Mouse (Mus musculus) heart, postnatal 0 days (tissue): ENCODE measurements around the gene Myo9b. TPM values are rescaled to one million over a fixed set of nuclear protein-coding genes. Genes with fewer than 3 reads are reported as not detected.

ENCODE experiments used
- ATAC-seq: fragments of 200-750 bp; cut with Nextera tagmentation; 2 replicates; pipeline ENCODE4 v1.8.0; 2017; ENCODE audit warnings: low read depth, moderate number of reproducible peaks, moderate library complexity; ENCODE audit not compliant: insufficient read depth
- DNase-seq: peaks from one replicate; pipeline ENCODE4 v3.0.0-alpha.2; 2016; ENCODE audit warnings: low spot score
- H3K27ac ChIP-seq: fragments of 300-500 bp; sonication (generic); 2 replicates; pipeline ENCODE4 v1.5.1; 2014; ENCODE audit warnings: low read depth, mild to moderate bottlenecking
- H3K27me3 ChIP-seq: fragments of 300-500 bp; sonication (generic); 2 replicates; pipeline ENCODE4 v1.6.1; 2014; ENCODE audit warnings: low read length, mixed read lengths; ENCODE audit not compliant: control insufficient read depth, insufficient read depth
- H3K36me3 ChIP-seq: fragments of 300-500 bp; sonication (generic); replicated peaks from 2 replicates; pipeline ENCODE4 v1.6.1; 2014; ENCODE audit warnings: low read length, mixed read lengths; ENCODE audit not compliant: control insufficient read depth, insufficient read depth
- H3K4me1 ChIP-seq: fragments of 300-500 bp; sonication (generic); 2 replicates; pipeline ENCODE4 v1.6.1; 2014; ENCODE audit warnings: antibody characterized with exemption; ENCODE audit not compliant: control insufficient read depth, insufficient read depth
- H3K4me2 ChIP-seq: fragments of 300-500 bp; sonication (generic); 2 replicates; pipeline ENCODE4 v1.6.1; 2014; ENCODE audit warnings: low read depth, mild to moderate bottlenecking, low read length, moderate library complexity
- H3K4me3 ChIP-seq: fragments of 300-500 bp; sonication (generic); 2 replicates; pipeline ENCODE4 v1.5.1; 2014; ENCODE audit warnings: low read depth, low read length
- H3K9ac ChIP-seq: fragments of 300-500 bp; sonication (generic); replicated peaks from 2 replicates; pipeline ENCODE4 v1.6.1; 2014; ENCODE audit warnings: low read depth, low read length, mixed read lengths
- H3K9me3 ChIP-seq: fragments of 300-500 bp; sonication (generic); replicated peaks from 2 replicates; pipeline ENCODE4 v1.6.1; 2016; ENCODE audit warnings: low read length; ENCODE audit not compliant: control insufficient read depth
- CTCF ChIP-seq: IDR thresholded peaks from 2 replicates; pipeline ENCODE4 v1.5.1; 2016; ENCODE audit warnings: antibody characterized with exemption, control low read depth, low read depth
- EP300 ChIP-seq: IDR thresholded peaks from 2 replicates; pipeline ENCODE4 v1.6.1; 2016; ENCODE audit warnings: antibody characterized with exemption, low read depth
- WGBS: fragments of 180-500 bp; shearing (Covaris S2); extraction: QIAGEN DNeasy Blood & Tissue Kit; methylation state at CpG from one replicate; pipeline ENCODE4 v1.1.7; 2014; 5-methylcytosine and 5-hydroxymethylcytosine counted together
- polyA plus RNA-seq: library from polyadenylated mRNA; unstranded; fragments of >200 nt; fragmentation: Nextera tagmentation; extraction: Ambion mirVana; gene quantifications from 2 replicates; pipeline ENCODE4 v1.2.1, GENCODE M21; 2015
- total RNA-seq: library from RNA; depleted of rRNA; stranded (reverse); fragments of >200 nt; gene quantifications from 2 replicates; pipeline ENCODE4 v1.2.3, GENCODE M21; 2014; ENCODE audit warnings: low replicate concordance

Gene Myo9b
- total and polyA plus RNA-seq, 2 experiments from 2014 or later = 7.1 to 35.0 TPM

- H3K4me1 ChIP-seq = peaks cover 34% of the 10 kb centered on the region
These were observed 99.9 kb downstream of the Myo9b start for GRCm38 (mm10) chr8:71372427-71372826.

DNA sequence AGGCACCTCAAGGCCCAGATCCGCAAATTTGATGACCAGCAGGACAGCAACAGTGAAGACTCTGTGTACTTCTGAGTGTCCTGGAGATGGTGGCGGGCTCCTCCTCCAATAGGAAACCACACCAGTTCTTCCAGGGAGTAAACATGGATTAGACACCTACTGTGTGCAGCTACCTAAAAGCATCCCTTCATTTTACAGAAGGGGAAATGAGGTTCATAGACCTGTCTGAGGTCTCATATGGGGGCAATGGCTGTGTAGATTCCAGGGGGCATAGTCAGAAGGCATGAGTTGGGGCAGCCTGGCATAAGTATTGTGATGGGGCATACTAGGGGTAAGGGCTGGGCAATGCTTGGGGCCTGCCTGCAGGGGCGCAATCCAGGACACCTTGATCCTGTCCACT, 100.5 kb downstream of the Myo9b start:
- no peak for ATAC-seq
- DNase-seq = no peak
- H3K9me3 ChIP-seq = no peaks in the 10 kb centered on the region
- peaks cover 30% of the 10 kb centered on the region for H3K4me1 ChIP-seq
- WGBS = 91% methylated on average over 3 of the region's 3 CpGs
- H3K9ac ChIP-seq = no peak overlapping the region
- no peak overlapping the region for H3K27ac ChIP-seq
- H3K4me2 ChIP-seq = no peak overlapping the region
- H3K4me3 ChIP-seq = no peak overlapping the region
- TF ChIP-seq CTCF (no peak), EP300 (no peak)
- peaks cover 52% of the 10 kb centered on the region for H3K36me3 ChIP-seq
- H3K27me3 ChIP-seq = no peaks in the 10 kb centered on the region

More at GRCm38 (mm10) chr8:71372427-71372826, 99.9 kb downstream of the Myo9b start:
- no peaks in the 10 kb centered on the region for H3K27me3 ChIP-seq
- H3K4me3 ChIP-seq = no peak overlapping the region
- no peaks in the 10 kb centered on the region for H3K9me3 ChIP-seq
- H3K9ac ChIP-seq = no peak overlapping the region
- H3K4me2 ChIP-seq = no peak overlapping the region
- DNase-seq (no peak), ATAC-seq (no peak)
- 84% methylated on average over 12 of the region's 12 CpGs for WGBS
- TF ChIP-seq EP300 (no peak), CTCF (no peak)
- peak overlapping the region; percentile 25; the same call in 1 of the 2 replicates for H3K27ac ChIP-seq
- H3K36me3 ChIP-seq = peaks cover 46% of the 10 kb centered on the region

DNA sequence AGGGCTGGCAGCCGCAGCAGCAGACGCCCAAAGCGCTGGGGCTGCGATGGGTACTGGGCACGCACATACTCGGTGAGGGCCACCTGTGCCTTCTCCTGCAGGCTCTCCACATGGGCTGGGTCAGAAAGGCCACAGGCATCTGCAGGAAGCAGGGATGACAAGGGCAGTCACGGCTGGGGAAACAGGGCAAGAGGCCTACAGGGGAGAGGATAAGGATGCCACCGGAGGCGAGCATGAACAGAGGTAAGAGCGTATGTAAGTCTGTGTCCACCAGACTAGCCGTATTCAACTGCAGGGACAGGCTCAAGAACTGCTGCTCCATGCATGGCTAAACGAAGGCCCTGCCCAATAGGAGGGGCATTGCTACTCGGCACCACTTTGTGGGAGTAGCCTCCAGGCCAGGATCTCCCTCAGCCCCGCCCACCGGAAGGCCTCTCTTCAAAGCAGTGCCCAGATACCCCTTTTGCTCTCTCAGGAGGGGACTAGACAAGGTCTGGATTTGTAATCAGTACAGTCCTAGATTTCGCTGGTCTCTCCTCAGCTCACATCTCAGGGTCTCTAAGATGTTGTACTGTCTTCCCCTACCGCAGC, 102.2 kb downstream of the Myo9b start:
- Histone ChIP-seq H3K27me3 (no peaks in the 10 kb centered on the region), H3K9ac (no peak overlapping the region), H3K27ac (no peak overlapping the region), H3K36me3 (peaks cover 42% of the 10 kb centered on the region), H3K9me3 (no peaks in the 10 kb centered on the region), H3K4me1 (peaks cover 29% of the 10 kb centered on the region), H3K4me3 (no peak overlapping the region), H3K4me2 (no peak overlapping the region)
- 84% methylated on average over 17 of the region's 17 CpGs for WGBS
- ATAC-seq (no peak), DNase-seq (no peak)
- TF ChIP-seq CTCF (no peak), EP300 (no peak)

DNA sequence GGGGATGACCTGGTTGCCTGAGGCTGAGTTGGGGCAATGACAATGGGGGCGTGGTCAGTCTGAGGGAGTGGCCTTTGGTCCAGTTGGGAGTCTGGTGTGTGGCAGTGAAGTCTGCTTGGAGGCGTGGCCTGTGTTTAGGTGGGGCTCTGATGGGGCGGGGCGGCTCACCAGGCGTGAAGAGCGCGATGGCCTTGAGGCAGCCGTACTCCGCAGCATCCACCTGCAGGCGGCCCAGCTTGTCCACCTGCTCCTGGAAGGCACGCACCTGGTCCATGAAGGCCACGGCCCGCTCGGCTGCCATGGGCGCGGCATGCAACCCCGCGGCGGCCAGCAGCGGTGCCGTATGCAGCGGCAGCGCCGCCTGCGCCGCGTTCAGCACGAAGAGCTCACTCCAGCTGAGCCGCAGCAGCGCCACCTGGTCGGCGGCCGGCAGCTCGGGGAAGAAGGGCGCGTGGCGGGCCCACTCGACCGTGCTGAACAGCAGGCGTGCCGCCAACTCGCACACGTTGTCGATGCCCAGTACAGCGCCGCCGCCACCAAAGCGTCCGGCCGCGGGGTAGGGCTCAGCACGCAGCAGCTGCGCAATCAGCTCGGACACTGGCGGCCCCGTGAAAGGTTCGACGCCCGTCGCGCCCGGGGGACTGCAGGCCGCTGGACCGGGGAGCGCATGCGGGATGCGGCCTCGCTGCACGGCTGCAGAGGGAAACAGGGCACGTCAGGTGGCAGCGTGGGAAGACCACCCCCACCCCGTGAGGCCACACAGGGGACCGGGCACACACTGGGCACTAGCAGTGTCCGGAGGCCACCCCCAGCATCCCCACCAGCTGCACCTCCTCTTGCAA, 103.3 kb downstream of the Myo9b start:
- no peak overlapping the region for H3K9ac ChIP-seq
- ATAC-seq = peak; percentile 8; the same call in 1 of the 2 replicates
- H3K4me1 ChIP-seq = peaks cover 30% of the 10 kb centered on the region
- peak; percentile 47 for DNase-seq
- no peak overlapping the region; the same call in 1 of the 2 replicates for H3K4me3 ChIP-seq
- no peaks in the 10 kb centered on the region for H3K9me3 ChIP-seq
- WGBS = 25% methylated on average over 72 of the region's 74 CpGs
- H3K36me3 ChIP-seq = peaks cover 40% of the 10 kb centered on the region
- peak overlapping the region; percentile 46 for H3K27ac ChIP-seq
- no peak for TF ChIP-seq EP300
- TF ChIP-seq CTCF = peak; percentile 35
- no peaks in the 10 kb centered on the region for H3K27me3 ChIP-seq
- H3K4me2 ChIP-seq = peak overlapping the region; percentile 47

DNA sequence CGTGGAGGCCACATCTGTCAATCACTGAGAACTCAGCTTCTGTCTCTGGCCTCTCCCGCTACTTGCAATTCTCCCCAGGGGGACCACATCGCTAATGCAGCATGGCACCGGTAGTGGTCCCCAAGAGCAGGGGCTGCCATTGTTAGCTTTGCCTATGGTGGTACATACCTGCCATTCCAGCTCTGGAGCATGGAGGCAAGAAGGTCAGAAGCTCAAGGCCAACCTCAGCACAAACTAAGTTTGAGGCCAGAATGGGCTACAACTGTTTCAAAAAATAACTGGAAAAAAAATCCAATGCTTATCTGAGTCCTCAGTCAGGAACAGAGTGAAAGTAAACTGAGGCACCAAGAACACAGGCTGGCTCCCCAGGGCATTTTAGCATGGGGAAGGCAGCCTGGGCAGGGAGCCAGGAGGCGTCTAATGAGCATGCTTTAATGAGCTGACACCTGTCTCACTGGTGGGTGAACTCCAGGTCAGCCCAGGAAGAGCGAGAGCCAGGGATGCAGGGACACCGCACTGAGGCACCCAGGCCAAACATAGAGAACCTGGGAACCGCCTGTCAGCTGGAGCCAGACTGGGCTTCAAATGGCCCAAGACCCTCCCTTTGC, 104.0 kb downstream of the Myo9b start:
- no peaks in the 10 kb centered on the region for H3K27me3 ChIP-seq
- peaks cover 40% of the 10 kb centered on the region for H3K36me3 ChIP-seq
- no peak for ATAC-seq
- no peaks in the 10 kb centered on the region for H3K9me3 ChIP-seq
- H3K4me2 ChIP-seq = peak overlapping the region; percentile 47; the same call in 1 of the 2 replicates
- no peak for DNase-seq
- WGBS = 52% methylated on average over 8 of the region's 8 CpGs
- no peak overlapping the region for H3K27ac ChIP-seq
- no peak overlapping the region for H3K9ac ChIP-seq
- peaks cover 29% of the 10 kb centered on the region for H3K4me1 ChIP-seq
- no peak overlapping the region for H3K4me3 ChIP-seq
- TF ChIP-seq CTCF (no peak), EP300 (no peak)
